Mouse (Mus musculus) neural tube, embryonic 14.5 days (tissue): ENCODE measurements around the gene Zfp217. TPM values are rescaled to one million over a fixed set of nuclear protein-coding genes. Genes with fewer than 3 reads are reported as not detected.

ENCODE experiments used
- ATAC-seq: fragments of 200-750 bp; cut with Nextera tagmentation; 2 replicates; pipeline ENCODE4 v1.8.0; 2017; ENCODE audit warnings: low read depth, mild to moderate bottlenecking, moderate TSS enrichment, moderate library complexity
- H3K27ac ChIP-seq: fragments of 300-500 bp; sonication (generic); 2 replicates; pipeline ENCODE4 v1.5.1; 2014; ENCODE audit warnings: low read depth, mild to moderate bottlenecking, control low read depth, low read length, moderate library complexity, mixed read lengths
- H3K27me3 ChIP-seq: fragments of 300-500 bp; sonication (generic); 2 replicates; pipeline ENCODE4 v1.6.1; 2014; ENCODE audit warnings: low read length; ENCODE audit not compliant: control insufficient read depth, insufficient read depth
- H3K36me3 ChIP-seq: fragments of 300-500 bp; sonication (generic); 2 replicates; pipeline ENCODE4 v1.6.1; 2014; ENCODE audit warnings: low read length, mixed read lengths; ENCODE audit not compliant: control insufficient read depth, insufficient read depth
- H3K4me1 ChIP-seq: fragments of 300-500 bp; sonication (generic); 2 replicates; pipeline ENCODE4 v1.6.1; 2014; ENCODE audit warnings: low read length; ENCODE audit not compliant: control insufficient read depth, insufficient read depth
- H3K4me2 ChIP-seq: fragments of 300-500 bp; sonication (generic); 2 replicates; pipeline ENCODE4 v1.6.1; 2014; ENCODE audit warnings: mild to moderate bottlenecking, low read depth, low read length, control low read depth
- H3K4me3 ChIP-seq: fragments of 300-500 bp; sonication (generic); 2 replicates; pipeline ENCODE4 v1.5.1; 2014; ENCODE audit warnings: low read depth, low read length, control low read depth, mixed read lengths
- H3K9ac ChIP-seq: fragments of 300-500 bp; sonication (generic); replicated peaks from 2 replicates; pipeline ENCODE4 v1.6.1; 2014; ENCODE audit warnings: low read depth, mild to moderate bottlenecking, control low read depth, low read length, mixed read lengths
- H3K9me3 ChIP-seq: fragments of 300-500 bp; sonication (generic); 2 replicates; pipeline ENCODE4 v1.6.1; 2016; ENCODE audit warnings: low read length; ENCODE audit not compliant: control insufficient read depth
- WGBS: fragments of 180-500 bp; shearing (Covaris S2); extraction: QIAGEN DNeasy Blood & Tissue Kit; methylation state at CpG from one replicate; pipeline ENCODE4 v1.1.7; 2014; 5-methylcytosine and 5-hydroxymethylcytosine counted together
- polyA plus RNA-seq: library from polyadenylated mRNA; unstranded; fragments of >200 nt; fragmentation: Nextera tagmentation; extraction: Ambion mirVana; gene quantifications from 2 replicates; pipeline ENCODE4 v1.2.1, GENCODE M21; 2014

Zfp217 gene
- 1.1 and 2.4 TPM in 2 replicates for polyA plus RNA-seq

DNA sequence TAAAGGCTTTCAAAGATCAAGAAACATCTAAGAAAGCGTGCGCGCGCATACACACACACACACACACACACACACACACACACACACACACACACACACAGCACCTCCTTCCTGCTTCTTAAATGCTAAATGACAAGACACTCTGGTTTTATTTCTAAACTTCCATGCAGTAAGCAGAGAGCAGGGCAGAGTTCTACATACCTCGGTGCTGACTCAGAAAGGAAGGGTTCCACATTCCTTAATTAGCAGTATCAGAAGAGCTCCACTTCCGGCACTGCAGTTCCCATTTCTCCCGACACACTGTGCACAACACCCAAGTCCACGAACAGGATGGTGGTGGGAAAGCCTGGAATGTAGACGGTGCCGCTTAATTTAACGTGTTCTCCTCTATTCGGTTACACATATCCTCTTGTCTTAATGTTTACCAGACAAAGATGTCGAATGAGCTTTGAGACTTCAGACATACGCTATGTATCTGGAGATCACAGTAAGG lies at the start of gene Zfp217:
Zfp217 (minus strand) TSS at position 443 of the 493 bp plus-strand sequence.
- whole genome bisulfite sequencing = 73% methylated on average over 14 of the region's 14 CpGs
- Histone ChIP-seq H3K9ac (no peak within 1 kb of the TSS), H3K27ac (no peak within 1 kb of the TSS), H3K9me3 (no peaks in the 10 kb centered on the region), H3K27me3 (no peaks in the 10 kb centered on the region), H3K4me1 (no peaks in the 10 kb centered on the region), H3K4me3 (no peak within 1 kb of the TSS), H3K4me2 (no peak within 1 kb of the TSS), H3K36me3 (no peaks in the 10 kb centered on the region)
- no peak for ATAC-seq

DNA sequence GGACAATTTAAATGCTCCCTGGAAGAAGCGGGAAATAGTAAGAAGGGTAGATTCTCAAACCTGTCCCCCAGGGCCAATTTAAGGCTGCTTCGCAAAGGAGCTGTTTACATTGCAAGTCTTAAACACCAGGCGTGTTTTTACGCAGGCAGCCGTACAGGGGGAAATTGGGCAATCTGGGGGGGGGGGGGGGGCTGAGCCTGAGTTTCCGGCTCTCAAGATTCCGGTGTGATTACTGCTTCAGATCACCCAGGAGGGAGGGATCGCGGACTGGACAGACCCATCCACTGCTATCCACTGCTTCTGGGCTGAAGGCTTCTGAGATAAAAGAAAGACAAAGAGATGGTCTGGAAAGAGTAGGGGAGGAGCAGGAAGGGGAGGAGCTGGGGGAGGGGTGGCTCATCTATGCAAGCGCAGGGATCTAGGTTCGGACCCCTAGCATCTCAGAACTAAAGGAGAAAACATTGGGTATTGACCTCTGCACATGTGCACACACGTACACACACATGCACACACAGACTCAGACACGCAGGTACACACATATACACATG lies 47.7 kb upstream of the Zfp217 start:
- H3K9me3 ChIP-seq = no peaks in the 10 kb centered on the region
- no peak overlapping the region for H3K9ac ChIP-seq
- no peak overlapping the region for H3K4me3 ChIP-seq
- no peak for ATAC-seq
- H3K4me2 ChIP-seq = no peak overlapping the region
- peaks cover 12% of the 10 kb centered on the region; the same call in 1 of the 2 replicates for H3K4me1 ChIP-seq
- no peaks in the 10 kb centered on the region for H3K27me3 ChIP-seq
- H3K36me3 ChIP-seq = no peaks in the 10 kb centered on the region
- H3K27ac ChIP-seq = no peak overlapping the region
- 69% methylated on average over 13 of the region's 13 CpGs for WGBS

- WGBS = 97% methylated on average over 12 of the region's 12 CpGs
- Histone ChIP-seq H3K36me3 (no peaks in the 10 kb centered on the region), H3K27me3 (no peaks in the 10 kb centered on the region), H3K9ac (no peak overlapping the region), H3K9me3 (no peaks in the 10 kb centered on the region), H3K4me2 (no peak overlapping the region), H3K27ac (no peak overlapping the region), H3K4me3 (no peak overlapping the region), H3K4me1 (peaks cover 12% of the 10 kb centered on the region; the same call in 1 of the 2 replicates)
- ATAC-seq = no peak
Measured at GRCm38 (mm10) chr2:170194845-170195244, 46.9 kb upstream of the Zfp217 start.

DNA sequence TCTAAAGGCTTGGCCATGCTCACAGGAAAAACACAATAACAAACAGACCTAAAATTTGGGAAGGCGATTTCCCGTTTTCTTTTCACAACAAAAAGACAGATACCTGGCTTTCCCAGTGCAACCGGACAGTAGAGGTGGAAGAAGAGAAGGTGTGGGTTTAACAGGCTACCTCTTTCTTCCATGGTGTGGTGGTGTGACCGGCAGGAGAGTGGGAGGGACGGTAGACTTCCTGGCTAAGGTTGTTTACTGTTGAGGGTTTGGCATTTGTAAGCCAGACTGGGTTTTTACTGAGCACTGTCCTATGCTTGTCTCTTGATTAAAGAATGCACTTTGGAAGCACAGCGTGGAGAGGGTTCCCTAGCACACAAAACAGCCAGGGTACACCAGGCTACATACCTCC lies 45.9 kb upstream of the Zfp217 start:
- Histone ChIP-seq H3K36me3 (no peaks in the 10 kb centered on the region), H3K4me1 (peaks cover 12% of the 10 kb centered on the region; the same call in 1 of the 2 replicates), H3K27me3 (no peaks in the 10 kb centered on the region), H3K9ac (peak overlapping the region; percentile 39; the same call in 1 of the 2 replicates), H3K4me3 (peak overlapping the region; percentile 13; the same call in 1 of the 2 replicates), H3K4me2 (peak overlapping the region; percentile 44), H3K27ac (peak overlapping the region; percentile 52), H3K9me3 (no peaks in the 10 kb centered on the region)
- 22% methylated on average over 6 of the region's 6 CpGs for whole genome bisulfite sequencing
- ATAC-seq = peak; percentile 15; the same call in 1 of the 2 replicates

DNA sequence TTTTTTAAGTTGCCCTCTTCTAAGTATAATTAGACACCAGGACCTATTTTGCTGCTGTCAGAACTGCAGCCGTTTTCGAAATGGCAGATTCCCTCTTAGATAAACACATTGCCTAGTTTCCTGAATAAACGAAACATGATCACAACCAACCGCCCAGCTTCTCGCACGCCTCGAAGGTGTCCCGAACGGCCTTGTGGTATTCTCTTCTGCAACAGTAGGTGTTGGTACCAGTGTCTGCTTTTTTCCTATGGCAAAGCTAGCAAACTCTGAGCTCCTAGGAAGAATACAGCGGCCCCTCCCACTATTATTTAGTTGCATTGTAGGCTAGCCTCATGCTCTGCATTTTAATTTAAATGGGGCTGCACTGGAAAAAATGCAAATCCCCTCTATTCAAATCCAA lies 45.3 kb upstream of the Zfp217 start:
- Histone ChIP-seq H3K27me3 (no peaks in the 10 kb centered on the region), H3K9me3 (no peaks in the 10 kb centered on the region), H3K4me2 (peak overlapping the region; percentile 44), H3K4me1 (peaks cover 12% of the 10 kb centered on the region; the same call in 1 of the 2 replicates), H3K9ac (peak overlapping the region; percentile 39; the same call in 1 of the 2 replicates), H3K27ac (peak overlapping the region; percentile 48; the same call in 1 of the 2 replicates), H3K4me3 (peak overlapping the region; percentile 13; the same call in 1 of the 2 replicates), H3K36me3 (no peaks in the 10 kb centered on the region)
- 2% methylated on average over 10 of the region's 10 CpGs for WGBS
- no peak for ATAC-seq

DNA sequence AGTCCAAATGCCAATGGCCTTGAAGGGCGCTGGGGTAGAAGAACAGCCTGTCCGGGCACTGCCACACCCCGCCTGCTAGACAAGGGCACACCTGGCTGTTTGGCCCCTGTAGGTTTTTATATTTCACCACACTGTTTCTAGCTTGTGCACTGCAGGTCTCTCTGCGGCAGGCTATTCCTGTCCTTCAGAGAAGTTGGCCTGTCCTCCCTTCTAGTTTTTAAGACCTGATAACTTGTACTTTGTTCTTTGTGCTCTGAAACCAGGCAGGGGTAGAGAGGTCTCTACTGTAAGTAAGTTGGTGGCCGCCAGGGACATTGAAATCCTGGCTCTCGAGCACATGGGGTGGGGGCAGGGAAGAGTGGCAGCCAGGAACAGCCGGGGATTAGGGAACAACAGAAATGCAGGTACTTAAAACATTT lies 44.8 kb upstream of the Zfp217 start:
- peaks cover 12% of the 10 kb centered on the region; the same call in 1 of the 2 replicates for H3K4me1 ChIP-seq
- no peaks in the 10 kb centered on the region for H3K9me3 ChIP-seq
- H3K27ac ChIP-seq = no peak overlapping the region
- no peaks in the 10 kb centered on the region for H3K36me3 ChIP-seq
- ATAC-seq = peak; percentile 62
- no peak overlapping the region for H3K4me3 ChIP-seq
- no peaks in the 10 kb centered on the region for H3K27me3 ChIP-seq
- H3K4me2 ChIP-seq = peak overlapping the region; percentile 44; the same call in 1 of the 2 replicates
- no peak overlapping the region; the same call in 1 of the 2 replicates for H3K9ac ChIP-seq
- WGBS = 28% methylated on average over 7 of the region's 7 CpGs

GRCm38 (mm10) chr2:170188721-170189120 lies 40.8 kb upstream of the Zfp217 start:
- Histone ChIP-seq H3K27ac (no peak overlapping the region), H3K36me3 (no peaks in the 10 kb centered on the region), H3K4me3 (no peak overlapping the region), H3K4me1 (peaks cover 10% of the 10 kb centered on the region; the same call in 1 of the 2 replicates), H3K4me2 (no peak overlapping the region), H3K27me3 (no peaks in the 10 kb centered on the region), H3K9me3 (no peaks in the 10 kb centered on the region), H3K9ac (no peak overlapping the region)
- WGBS = 85% methylated on average over 7 of the region's 7 CpGs
- ATAC-seq = no peak

DNA sequence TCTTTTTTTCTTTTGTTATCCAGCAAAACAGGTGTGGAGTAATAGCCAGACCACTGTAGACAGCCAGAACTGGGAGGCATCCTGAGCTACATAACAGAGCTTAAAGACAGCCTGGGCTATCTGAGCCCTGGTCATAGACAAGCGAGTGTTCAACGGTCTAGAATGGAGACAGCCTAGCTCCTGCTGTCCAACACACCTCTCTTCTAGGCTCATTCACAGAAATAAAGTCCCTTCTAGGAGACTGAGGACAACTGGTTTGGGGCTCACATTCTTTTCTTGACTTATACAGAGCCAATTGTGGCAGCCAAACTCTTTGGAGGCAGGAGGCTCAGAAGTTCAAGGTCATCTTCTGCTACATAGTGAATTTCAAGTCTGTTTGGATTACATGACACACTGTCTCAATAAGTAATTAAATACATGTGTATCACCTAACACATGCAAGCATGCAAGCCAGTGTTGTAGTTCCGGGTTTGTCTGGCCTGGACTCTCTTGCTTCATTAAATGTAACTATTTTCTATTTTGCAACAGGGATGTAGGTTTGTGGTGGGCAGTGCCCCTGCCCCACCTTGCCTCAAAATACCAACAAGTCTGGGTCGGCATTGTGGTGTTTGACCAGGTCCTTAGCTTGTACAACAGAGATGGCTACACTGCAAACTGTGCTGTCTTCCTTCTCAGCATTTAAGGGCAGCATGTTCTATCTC lies 37.4 kb upstream of the Zfp217 start:
- 74% methylated on average over 4 of the region's 4 CpGs for WGBS
- no peaks in the 10 kb centered on the region for H3K4me1 ChIP-seq
- no peaks in the 10 kb centered on the region for H3K27me3 ChIP-seq
- H3K9me3 ChIP-seq = no peaks in the 10 kb centered on the region
- peak overlapping the region; percentile 32; the same call in 1 of the 2 replicates for H3K9ac ChIP-seq
- H3K4me2 ChIP-seq = peak overlapping the region; percentile 61
- peak overlapping the region; percentile 40 for H3K4me3 ChIP-seq
- ATAC-seq = no peak
- H3K36me3 ChIP-seq = no peaks in the 10 kb centered on the region
- H3K27ac ChIP-seq = peak overlapping the region; percentile 44; the same call in 1 of the 2 replicates
